Mouse (Mus musculus): ENCODE results near the gene Duoxa2. TPM values are rescaled to one million over a fixed set of nuclear protein-coding genes. Genes with fewer than 3 reads are reported as not detected.

The Duoxa2 gene
- not detected in 2 replicates for polyA plus RNA-seq (2011; ENCODE audit: insufficient read depth, insufficient read length, low read depth, missing spikeins)

- H3K36me3 ChIP-seq (ENCODE audit: control insufficient read depth, insufficient read depth, low read length, poor library complexity, severe bottlenecking) = no peaks in the 10 kb centered on the region
- no peaks in the 10 kb centered on the region for H3K4me1 ChIP-seq (ENCODE audit: control insufficient read depth, insufficient read depth, low read length)
- TF ChIP-seq CTCF (IDR thresholded peaks at IDR 0.05; ENCODE audit: low read depth, low read length) (no peak), EP300 (IDR thresholded peaks at IDR 0.05; ENCODE audit: insufficient read depth, low read depth, low read length) (no peak), POLR2A (IDR thresholded peaks at IDR 0.05; ENCODE audit: insufficient read depth, low read length) (no peak)
- H3K9ac ChIP-seq (ENCODE audit: low read depth, poor library complexity, severe bottlenecking) = no peak within 1 kb of the TSS
- H3K4me3 ChIP-seq (ENCODE audit: low read depth, low read length) = peak within 1 kb of the TSS; percentile 3; the same call in 1 of the 2 replicates
- H3K27me3 ChIP-seq (ENCODE audit: control insufficient read depth, insufficient read depth, low read length, poor library complexity, severe bottlenecking) = peaks cover 23% of the 10 kb centered on the region
- H3K27ac ChIP-seq (ENCODE audit: insufficient read depth, low read length) = no peak within 1 kb of the TSS
- H3K9me3 ChIP-seq (replicated peaks; ENCODE audit: control insufficient read depth, insufficient read depth, low read length, poor library complexity, severe bottlenecking) = no peaks in the 10 kb centered on the region
Measured at GRCm38 (mm10) chr2:122298596-122299490, at the start of gene Duoxa2. Gene Duoxa2, plus strand, starts transcription at chr2:122298900.

GRCm38 (mm10) chr2:122255997-122256396 is 42.7 kb upstream of the Duoxa2 start:
- Histone ChIP-seq H3K9ac (ENCODE audit: low read depth, poor library complexity, severe bottlenecking) (no peak overlapping the region), H3K27me3 (ENCODE audit: control insufficient read depth, insufficient read depth, low read length, poor library complexity, severe bottlenecking) (no peaks in the 10 kb centered on the region), H3K27ac (ENCODE audit: insufficient read depth, low read length) (no peak overlapping the region), H3K36me3 (ENCODE audit: control insufficient read depth, insufficient read depth, low read length, poor library complexity, severe bottlenecking) (no peaks in the 10 kb centered on the region), H3K4me3 (ENCODE audit: low read depth, low read length) (no peak overlapping the region), H3K9me3 (replicated peaks; ENCODE audit: control insufficient read depth, insufficient read depth, low read length, poor library complexity, severe bottlenecking) (no peaks in the 10 kb centered on the region), H3K4me1 (ENCODE audit: control insufficient read depth, insufficient read depth, low read length) (no peaks in the 10 kb centered on the region)
- TF ChIP-seq EP300 (IDR thresholded peaks at IDR 0.05; ENCODE audit: insufficient read depth, low read depth, low read length) = no peak
- TF ChIP-seq POLR2A (IDR thresholded peaks at IDR 0.05; ENCODE audit: insufficient read depth, low read length) = no peak
- no peak for TF ChIP-seq CTCF (IDR thresholded peaks at IDR 0.05; ENCODE audit: low read depth, low read length)

GRCm38 (mm10) chr2:122260729-122261128 is 38.0 kb upstream of the Duoxa2 start:
- H3K9me3 ChIP-seq (replicated peaks; ENCODE audit: control insufficient read depth, insufficient read depth, low read length, poor library complexity, severe bottlenecking) = no peaks in the 10 kb centered on the region
- no peak overlapping the region for H3K27ac ChIP-seq (ENCODE audit: insufficient read depth, low read length)
- no peak for TF ChIP-seq EP300 (IDR thresholded peaks at IDR 0.05; ENCODE audit: insufficient read depth, low read depth, low read length)
- TF ChIP-seq CTCF (IDR thresholded peaks at IDR 0.05; ENCODE audit: low read depth, low read length) = no peak
- no peak for TF ChIP-seq POLR2A (IDR thresholded peaks at IDR 0.05; ENCODE audit: insufficient read depth, low read length)
- no peaks in the 10 kb centered on the region for H3K4me1 ChIP-seq (ENCODE audit: control insufficient read depth, insufficient read depth, low read length)
- no peaks in the 10 kb centered on the region for H3K36me3 ChIP-seq (ENCODE audit: control insufficient read depth, insufficient read depth, low read length, poor library complexity, severe bottlenecking)
- H3K27me3 ChIP-seq (ENCODE audit: control insufficient read depth, insufficient read depth, low read length, poor library complexity, severe bottlenecking) = no peaks in the 10 kb centered on the region
- H3K4me3 ChIP-seq (ENCODE audit: low read depth, low read length) = no peak overlapping the region
- H3K9ac ChIP-seq (ENCODE audit: low read depth, poor library complexity, severe bottlenecking) = no peak overlapping the region

- Histone ChIP-seq H3K4me3 (ENCODE audit: low read depth, low read length) (no peak overlapping the region), H3K36me3 (ENCODE audit: control insufficient read depth, insufficient read depth, low read length, poor library complexity, severe bottlenecking) (no peaks in the 10 kb centered on the region), H3K27ac (ENCODE audit: insufficient read depth, low read length) (no peak overlapping the region), H3K9ac (ENCODE audit: low read depth, poor library complexity, severe bottlenecking) (no peak overlapping the region), H3K4me1 (ENCODE audit: control insufficient read depth, insufficient read depth, low read length) (no peaks in the 10 kb centered on the region), H3K9me3 (replicated peaks; ENCODE audit: control insufficient read depth, insufficient read depth, low read length, poor library complexity, severe bottlenecking) (no peaks in the 10 kb centered on the region), H3K27me3 (ENCODE audit: control insufficient read depth, insufficient read depth, low read length, poor library complexity, severe bottlenecking) (no peaks in the 10 kb centered on the region)
- TF ChIP-seq EP300 (IDR thresholded peaks at IDR 0.05; ENCODE audit: insufficient read depth, low read depth, low read length) (no peak), POLR2A (IDR thresholded peaks at IDR 0.05; ENCODE audit: insufficient read depth, low read length) (no peak), CTCF (IDR thresholded peaks at IDR 0.05; ENCODE audit: low read depth, low read length) (no peak)
Measured at GRCm38 (mm10) chr2:122264690-122265089, 34.0 kb upstream of the Duoxa2 start.

GRCm38 (mm10) chr2:122266407-122267193 is 32.1 kb upstream of the Duoxa2 start:
- no peak overlapping the region for H3K9ac ChIP-seq (ENCODE audit: low read depth, poor library complexity, severe bottlenecking)
- H3K27me3 ChIP-seq (ENCODE audit: control insufficient read depth, insufficient read depth, low read length, poor library complexity, severe bottlenecking) = no peaks in the 10 kb centered on the region
- TF ChIP-seq CTCF (IDR thresholded peaks at IDR 0.05; ENCODE audit: low read depth, low read length) (no peak), EP300 (IDR thresholded peaks at IDR 0.05; ENCODE audit: insufficient read depth, low read depth, low read length) (no peak), POLR2A (IDR thresholded peaks at IDR 0.05; ENCODE audit: insufficient read depth, low read length) (no peak)
- H3K9me3 ChIP-seq (replicated peaks; ENCODE audit: control insufficient read depth, insufficient read depth, low read length, poor library complexity, severe bottlenecking) = no peaks in the 10 kb centered on the region
- H3K4me1 ChIP-seq (ENCODE audit: control insufficient read depth, insufficient read depth, low read length) = no peaks in the 10 kb centered on the region
- H3K27ac ChIP-seq (ENCODE audit: insufficient read depth, low read length) = no peak overlapping the region
- H3K4me3 ChIP-seq (ENCODE audit: low read depth, low read length) = no peak overlapping the region
- no peaks in the 10 kb centered on the region for H3K36me3 ChIP-seq (ENCODE audit: control insufficient read depth, insufficient read depth, low read length, poor library complexity, severe bottlenecking)

Data from ES-Bruce4 (cell line).